Mouse (Mus musculus): ENCODE data around the gene Ywhae. TPM values are rescaled to one million over a fixed set of nuclear protein-coding genes. Genes with fewer than 3 reads are reported as not detected.

Ywhae gene
- polyA plus RNA-seq, 1 experiment from 2014 or later, result 667 TPM

- H3K4me1 ChIP-seq (replicated peaks), result peaks cover 13% of the 10 kb centered on the region
- H3K27me3 ChIP-seq, result no peaks in the 10 kb centered on the region
- H3K9ac ChIP-seq, result no peak overlapping the region
- H3K9me3 ChIP-seq (replicated peaks), result no peaks in the 10 kb centered on the region
- H3K4me3 ChIP-seq, result no peak overlapping the region
- 62% methylated on average over 2 of the region's 2 CpGs for WGBS
- peaks cover 44% of the 10 kb centered on the region for H3K36me3 ChIP-seq
- no peak overlapping the region for H3K4me2 ChIP-seq
- ATAC-seq (replicated peaks; ENCODE audit: insufficient number of reproducible peaks, insufficient read depth, low FRiP score, low read depth), result no peak
- no peak overlapping the region for H3K27ac ChIP-seq
These were observed 34.3 kb downstream of the Ywhae start for GRCm38 (mm10) chr11:75767014-75767413.

- peaks cover 10% of the 10 kb centered on the region for H3K4me1 ChIP-seq (replicated peaks)
- no peak for ATAC-seq (replicated peaks; ENCODE audit: insufficient number of reproducible peaks, insufficient read depth, low FRiP score, low read depth)
- H3K9ac ChIP-seq, result no peak overlapping the region
- H3K27me3 ChIP-seq, result no peaks in the 10 kb centered on the region
- no peaks in the 10 kb centered on the region for H3K9me3 ChIP-seq (replicated peaks)
- peak overlapping the region; percentile 45 for H3K4me2 ChIP-seq
- no peak overlapping the region for H3K4me3 ChIP-seq
- peak overlapping the region; percentile 44 for H3K27ac ChIP-seq
- peaks cover 37% of the 10 kb centered on the region for H3K36me3 ChIP-seq
- WGBS, result 52% methylated on average over 6 of the region's 6 CpGs
These were observed 35.7 kb downstream of the Ywhae start for GRCm38 (mm10) chr11:75768091-75768989.

- Histone ChIP-seq H3K9me3 (replicated peaks) (no peaks in the 10 kb centered on the region), H3K27ac (peak overlapping the region; percentile 44), H3K9ac (no peak overlapping the region), H3K36me3 (peaks cover 31% of the 10 kb centered on the region), H3K27me3 (no peaks in the 10 kb centered on the region), H3K4me2 (peak overlapping the region; percentile 45), H3K4me3 (no peak overlapping the region), H3K4me1 (replicated peaks) (peaks cover 10% of the 10 kb centered on the region)
- WGBS, result under 1% methylated on average over 23 of the region's 23 CpGs
- peak; percentile 90 for ATAC-seq (replicated peaks; ENCODE audit: insufficient number of reproducible peaks, insufficient read depth, low FRiP score, low read depth)
These were observed 36.5 kb downstream of the Ywhae start for GRCm38 (mm10) chr11:75769206-75769605.

GRCm38 (mm10) chr11:75772562-75772961, 39.9 kb downstream of the Ywhae start:
- no peak overlapping the region for H3K9ac ChIP-seq
- H3K27ac ChIP-seq, result no peak overlapping the region
- no peak overlapping the region for H3K4me2 ChIP-seq
- peaks cover 10% of the 10 kb centered on the region for H3K4me1 ChIP-seq (replicated peaks)
- H3K4me3 ChIP-seq, result no peak overlapping the region
- no peaks in the 10 kb centered on the region for H3K27me3 ChIP-seq
- H3K36me3 ChIP-seq, result peaks cover 3% of the 10 kb centered on the region; the same call in 1 of the 2 replicates
- H3K9me3 ChIP-seq (replicated peaks), result no peaks in the 10 kb centered on the region
- no peak for ATAC-seq (replicated peaks; ENCODE audit: insufficient number of reproducible peaks, insufficient read depth, low FRiP score, low read depth)
- 76% methylated on average over 5 of the region's 5 CpGs for WGBS

- H3K27ac ChIP-seq, result no peak overlapping the region
- H3K9ac ChIP-seq, result no peak overlapping the region
- H3K27me3 ChIP-seq, result no peaks in the 10 kb centered on the region
- 81% methylated on average over 1 of the region's 1 CpGs for WGBS
- no peak overlapping the region for H3K4me2 ChIP-seq
- no peaks in the 10 kb centered on the region for H3K36me3 ChIP-seq
- ATAC-seq (replicated peaks; ENCODE audit: insufficient number of reproducible peaks, insufficient read depth, low FRiP score, low read depth), result no peak
- no peaks in the 10 kb centered on the region for H3K9me3 ChIP-seq (replicated peaks)
- H3K4me3 ChIP-seq, result no peak overlapping the region
- H3K4me1 ChIP-seq (replicated peaks), result no peaks in the 10 kb centered on the region
These were observed 43.2 kb downstream of the Ywhae start for GRCm38 (mm10) chr11:75775919-75776318.

GRCm38 (mm10) chr11:75781919-75782318, 49.2 kb downstream of the Ywhae start:
- no peak overlapping the region for H3K27ac ChIP-seq
- H3K36me3 ChIP-seq, result no peaks in the 10 kb centered on the region
- no peak overlapping the region for H3K4me2 ChIP-seq
- no peak overlapping the region for H3K9ac ChIP-seq
- H3K4me3 ChIP-seq, result no peak overlapping the region
- no peaks in the 10 kb centered on the region for H3K9me3 ChIP-seq (replicated peaks)
- WGBS, result 19% methylated on average over 6 of the region's 6 CpGs
- H3K27me3 ChIP-seq, result no peaks in the 10 kb centered on the region
- H3K4me1 ChIP-seq (replicated peaks), result no peaks in the 10 kb centered on the region
- peak; percentile 66; the same call in 1 of the 2 replicates for ATAC-seq (replicated peaks; ENCODE audit: insufficient number of reproducible peaks, insufficient read depth, low FRiP score, low read depth)

GRCm38 (mm10) chr11:75783799-75784198, 51.1 kb downstream of the Ywhae start:
- no peak for ATAC-seq (replicated peaks; ENCODE audit: insufficient number of reproducible peaks, insufficient read depth, low FRiP score, low read depth)
- Histone ChIP-seq H3K27ac (no peak overlapping the region), H3K9ac (no peak overlapping the region), H3K4me1 (replicated peaks) (no peaks in the 10 kb centered on the region), H3K9me3 (replicated peaks) (no peaks in the 10 kb centered on the region), H3K4me2 (no peak overlapping the region), H3K36me3 (no peaks in the 10 kb centered on the region), H3K27me3 (0 out of 2 replicates have a peak, but pooled peaks cover 6% of the 10 kb centered on the region), H3K4me3 (no peak overlapping the region)
- 75% methylated on average over 5 of the region's 5 CpGs for WGBS

- no peak overlapping the region for H3K27ac ChIP-seq
- no peak overlapping the region for H3K4me3 ChIP-seq
- peaks cover 16% of the 10 kb centered on the region for H3K27me3 ChIP-seq
- WGBS, result 77% methylated on average over 8 of the region's 8 CpGs
- no peaks in the 10 kb centered on the region for H3K36me3 ChIP-seq
- no peaks in the 10 kb centered on the region for H3K4me1 ChIP-seq (replicated peaks)
- no peak for ATAC-seq (replicated peaks; ENCODE audit: insufficient number of reproducible peaks, insufficient read depth, low FRiP score, low read depth)
- no peak overlapping the region for H3K4me2 ChIP-seq
- H3K9ac ChIP-seq, result no peak overlapping the region
- no peaks in the 10 kb centered on the region for H3K9me3 ChIP-seq (replicated peaks)
These were observed 53.2 kb downstream of the Ywhae start for GRCm38 (mm10) chr11:75785897-75786296.

GRCm38 (mm10) chr11:75792535-75792934, 59.9 kb downstream of the Ywhae start:
- Histone ChIP-seq H3K4me3 (no peak overlapping the region), H3K4me2 (no peak overlapping the region), H3K27ac (no peak overlapping the region), H3K27me3 (peaks cover 80% of the 10 kb centered on the region), H3K4me1 (replicated peaks) (peaks cover 14% of the 10 kb centered on the region), H3K9me3 (replicated peaks) (no peaks in the 10 kb centered on the region), H3K36me3 (no peaks in the 10 kb centered on the region), H3K9ac (no peak overlapping the region)
- ATAC-seq (replicated peaks; ENCODE audit: insufficient number of reproducible peaks, insufficient read depth, low FRiP score, low read depth), result no peak
- 67% methylated on average over 5 of the region's 5 CpGs for WGBS

- peaks cover 14% of the 10 kb centered on the region for H3K4me1 ChIP-seq (replicated peaks)
- no peak overlapping the region for H3K4me3 ChIP-seq
- no peak for ATAC-seq (replicated peaks; ENCODE audit: insufficient number of reproducible peaks, insufficient read depth, low FRiP score, low read depth)
- 70% methylated on average over 5 of the region's 5 CpGs for WGBS
- H3K4me2 ChIP-seq, result no peak overlapping the region
- no peaks in the 10 kb centered on the region for H3K36me3 ChIP-seq
- H3K27ac ChIP-seq, result no peak overlapping the region
- peaks cover 86% of the 10 kb centered on the region for H3K27me3 ChIP-seq
- no peak overlapping the region for H3K9ac ChIP-seq
- no peaks in the 10 kb centered on the region for H3K9me3 ChIP-seq (replicated peaks)
These were observed 60.7 kb downstream of the Ywhae start for GRCm38 (mm10) chr11:75793351-75793750.

- no peak for ATAC-seq (replicated peaks; ENCODE audit: insufficient number of reproducible peaks, insufficient read depth, low FRiP score, low read depth)
- Histone ChIP-seq H3K27ac (no peak overlapping the region), H3K27me3 (peaks cover 86% of the 10 kb centered on the region), H3K9ac (peak overlapping the region; percentile 39), H3K9me3 (replicated peaks) (no peaks in the 10 kb centered on the region), H3K36me3 (no peaks in the 10 kb centered on the region), H3K4me3 (peak overlapping the region; percentile 53), H3K4me1 (replicated peaks) (peaks cover 14% of the 10 kb centered on the region), H3K4me2 (peak overlapping the region; percentile 68)
- WGBS, result 8% methylated on average over 45 of the region's 45 CpGs
These were observed 62.1 kb downstream of the Ywhae start for GRCm38 (mm10) chr11:75794602-75795320.

All from heart, embryonic 15.5 days (tissue).